Mouse (Mus musculus): Measurements from ENCODE around the gene Mdp1.

DNA sequence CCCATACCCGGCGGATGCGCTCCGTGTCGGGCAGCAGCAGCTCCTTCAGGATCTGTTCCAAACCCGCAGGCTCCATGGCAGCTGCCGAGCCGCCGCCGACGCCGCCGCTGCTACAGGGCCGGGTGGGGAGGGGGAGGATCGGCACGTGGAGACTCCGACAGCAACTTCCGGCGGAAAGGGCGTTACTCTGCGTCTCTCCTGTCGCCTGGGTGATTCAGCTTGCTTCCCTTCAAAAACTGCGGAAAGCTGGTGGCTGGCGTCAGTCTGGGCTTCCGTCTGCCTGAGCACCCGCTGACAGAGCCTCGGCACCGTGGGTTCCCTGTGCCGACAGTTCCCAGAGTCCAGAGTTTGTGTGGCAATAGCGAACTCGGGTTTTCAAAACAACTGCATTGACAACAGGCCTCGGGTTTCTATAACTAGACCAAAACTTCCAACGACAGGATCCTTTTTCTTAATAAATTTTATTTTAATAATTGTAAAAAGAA is 24.7 kb downstream of the Mdp1 start, which contains the start of gene Ipo4:
- no peak for TF ChIP-seq POLR2A (IDR thresholded peaks at IDR 0.05; ENCODE audit: insufficient read depth, low read length)
- no peak for TF ChIP-seq CTCF (IDR thresholded peaks at IDR 0.05; ENCODE audit: low read depth, low read length)
- no peak for TF ChIP-seq EP300 (IDR thresholded peaks at IDR 0.05; ENCODE audit: insufficient read depth, low read depth, low read length)
